Mouse (Mus musculus): Measurements from ENCODE around the gene Smurf1. TPM values are rescaled to one million over a fixed set of nuclear protein-coding genes. Genes with fewer than 3 reads are reported as not detected.

The Smurf1 gene
- polyA plus RNA-seq, 2 experiments: 1.2 to 1.5 TPM

DNA sequence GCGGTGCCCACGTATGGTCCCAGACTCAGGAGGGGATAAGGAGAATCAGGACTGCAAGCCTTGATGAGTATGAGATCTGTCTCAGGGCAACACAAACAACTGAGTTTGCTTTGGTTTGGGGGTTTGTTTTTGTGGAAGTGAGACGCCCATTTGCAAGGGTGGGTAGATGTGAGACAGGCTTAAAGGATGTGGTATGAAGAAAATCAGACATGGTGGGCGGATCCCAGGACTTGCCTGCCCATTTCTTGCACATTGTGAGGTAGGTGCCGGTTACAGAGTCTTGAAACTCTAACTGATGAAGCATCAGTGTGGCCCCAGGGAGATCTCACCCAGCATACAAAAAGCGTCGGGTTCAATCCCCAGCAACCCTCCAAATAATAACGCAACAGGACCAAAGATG is 45.9 kb downstream of the Smurf1 start:
- H3K4me2 ChIP-seq (ENCODE audit: low read depth): no peak overlapping the region

DNA sequence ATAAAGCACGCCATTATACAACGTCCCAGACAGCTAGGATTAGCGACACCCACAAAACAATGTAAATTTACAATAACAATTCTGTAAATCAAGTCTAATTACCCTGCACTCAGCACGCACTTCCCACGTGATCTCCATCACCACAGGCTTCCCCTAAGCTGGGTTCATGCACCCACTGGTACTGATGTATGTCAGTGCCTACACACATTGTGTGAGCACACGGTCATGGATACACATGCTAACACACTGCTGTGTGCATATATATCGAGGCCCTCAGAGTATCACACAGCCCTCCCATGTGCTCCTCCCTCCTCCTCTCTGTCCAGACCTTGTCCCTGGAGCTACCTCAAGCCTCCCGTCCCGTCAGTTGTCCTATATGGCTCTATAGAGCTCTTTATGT is 46.5 kb downstream of the Smurf1 start:
- Histone ChIP-seq H3K4me1 (replicated peaks; ENCODE audit: control insufficient read depth in 2 of 2, insufficient read depth in 2 of 2, low read length in 1 of 2) (peaks cover 0 to 9% of the 10 kb centered on the region in 2 experiments; a peak in 2 of 4 replicates), H3K9me3 (ENCODE audit: control insufficient read depth, low read length) (no peaks in the 10 kb centered on the region), H3K9ac (replicated peaks) (no peak overlapping the region), H3K4me3 (ENCODE audit: insufficient read depth in 1 of 2, low read depth in 2 of 2, low read length in 2 of 2) (no peak overlapping the region), H3K4me2 (ENCODE audit: low read depth) (no peak overlapping the region), H3K27ac (no peak overlapping the region), H3K36me3 (replicated peaks; ENCODE audit: control insufficient read depth, insufficient read depth, low read depth) (no peaks in the 10 kb centered on the region), H3K27me3 (ENCODE audit: control insufficient read depth, insufficient read depth, low read length) (no peaks in the 10 kb centered on the region)
- TF ChIP-seq EP300 (IDR thresholded peaks at IDR 0.05; ENCODE audit: low read depth) (no peak), CTCF (IDR thresholded peaks at IDR 0.05; ENCODE audit: low read depth) (no peak)
- no peak for ATAC-seq (ENCODE audit: insufficient read depth)
- no peak for DNase-seq (ENCODE audit: low read depth in 3 of 3, low spot score in 3 of 3)
- 70% methylated on average over 9 of the region's 9 CpGs for WGBS (ENCODE audit: insufficient replicate concordance)

More for the DNA sequence above, 45.9 kb downstream of the Smurf1 start:
- no peak overlapping the region for H3K27ac ChIP-seq
- 67% methylated on average over 8 of the region's 8 CpGs for WGBS (ENCODE audit: insufficient replicate concordance)
- no peak overlapping the region for H3K9ac ChIP-seq (replicated peaks)
- no peak overlapping the region for H3K4me3 ChIP-seq (ENCODE audit: insufficient read depth in 1 of 2, low read depth in 2 of 2, low read length in 2 of 2)
- H3K9me3 ChIP-seq (ENCODE audit: control insufficient read depth, low read length): no peaks in the 10 kb centered on the region
- no peak for TF ChIP-seq EP300 (IDR thresholded peaks at IDR 0.05; ENCODE audit: low read depth)
- no peak for TF ChIP-seq CTCF (IDR thresholded peaks at IDR 0.05; ENCODE audit: low read depth)
- no peak for DNase-seq (ENCODE audit: low read depth in 3 of 3, low spot score in 3 of 3)
- H3K4me1 ChIP-seq (replicated peaks; ENCODE audit: control insufficient read depth in 2 of 2, insufficient read depth in 2 of 2, low read length in 1 of 2): peaks cover 0 to 4% of the 10 kb centered on the region in 2 experiments; a peak in 1 of 4 replicates
- H3K27me3 ChIP-seq (ENCODE audit: control insufficient read depth, insufficient read depth, low read length): no peaks in the 10 kb centered on the region
- no peaks in the 10 kb centered on the region for H3K36me3 ChIP-seq (replicated peaks; ENCODE audit: control insufficient read depth, insufficient read depth, low read depth)
- ATAC-seq (ENCODE audit: insufficient read depth): no peak

DNA sequence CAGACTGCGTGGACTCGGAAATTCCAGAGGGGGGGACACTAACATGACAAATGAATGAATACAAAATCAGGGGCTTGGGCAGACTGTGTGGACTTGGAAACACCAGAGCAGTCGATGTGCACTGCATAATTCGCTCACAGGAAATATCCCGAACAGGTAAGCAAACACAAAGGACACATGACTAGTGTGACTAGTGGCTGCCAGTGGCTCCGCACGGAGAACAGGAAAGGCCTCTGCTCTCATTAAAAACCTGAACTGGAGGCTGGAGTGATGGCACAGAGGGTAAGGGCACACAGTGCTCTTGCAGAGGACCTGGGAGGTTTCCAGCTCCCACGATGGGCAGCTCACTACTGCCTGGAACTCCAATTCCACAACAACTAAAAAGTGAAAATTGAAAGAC is 47.4 kb downstream of the Smurf1 start:
- no peaks in the 10 kb centered on the region for H3K36me3 ChIP-seq (replicated peaks; ENCODE audit: control insufficient read depth, insufficient read depth, low read depth)
- H3K27ac ChIP-seq: no peak overlapping the region
- no peak for ATAC-seq (ENCODE audit: insufficient read depth)
- no peaks in the 10 kb centered on the region for H3K9me3 ChIP-seq (ENCODE audit: control insufficient read depth, low read length)
- TF ChIP-seq CTCF (IDR thresholded peaks at IDR 0.05; ENCODE audit: low read depth) (no peak), EP300 (IDR thresholded peaks at IDR 0.05; ENCODE audit: low read depth) (no peak)
- DNase-seq (ENCODE audit: low read depth in 3 of 3, low spot score in 3 of 3): no peak
- H3K9ac ChIP-seq (replicated peaks): no peak overlapping the region
- no peak overlapping the region for H3K4me2 ChIP-seq (ENCODE audit: low read depth)
- no peaks in the 10 kb centered on the region for H3K27me3 ChIP-seq (ENCODE audit: control insufficient read depth, insufficient read depth, low read length)
- no peak overlapping the region for H3K4me3 ChIP-seq (ENCODE audit: insufficient read depth in 1 of 2, low read depth in 2 of 2, low read length in 2 of 2)
- H3K4me1 ChIP-seq (replicated peaks; ENCODE audit: control insufficient read depth in 2 of 2, insufficient read depth in 2 of 2, low read length in 1 of 2): peaks cover 0 to 9% of the 10 kb centered on the region in 2 experiments; a peak in 2 of 4 replicates
- WGBS (ENCODE audit: insufficient replicate concordance): 65% methylated on average over 8 of the region's 8 CpGs

DNA sequence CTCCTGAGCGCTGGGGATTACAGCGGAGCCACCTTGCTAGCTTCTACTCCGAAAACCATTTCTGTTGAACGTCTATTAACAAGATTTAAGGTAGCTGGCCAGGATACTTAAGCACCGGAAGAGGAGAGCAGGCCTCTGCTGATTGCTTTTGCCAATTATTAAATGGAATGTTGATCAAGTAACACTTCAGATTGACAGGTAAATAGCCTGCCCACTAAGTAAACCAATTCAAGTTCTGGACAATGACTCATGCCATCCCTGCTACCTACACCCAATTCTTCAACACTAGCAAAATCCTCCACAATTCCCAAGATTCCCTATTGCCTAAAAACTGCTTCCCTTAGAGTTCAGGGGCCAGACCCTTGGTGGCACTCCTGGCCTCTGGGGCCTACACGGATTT is 48.5 kb downstream of the Smurf1 start:
- WGBS (ENCODE audit: insufficient replicate concordance): 74% methylated on average over 6 of the region's 6 CpGs
- no peak for ATAC-seq (ENCODE audit: insufficient read depth)

DNA sequence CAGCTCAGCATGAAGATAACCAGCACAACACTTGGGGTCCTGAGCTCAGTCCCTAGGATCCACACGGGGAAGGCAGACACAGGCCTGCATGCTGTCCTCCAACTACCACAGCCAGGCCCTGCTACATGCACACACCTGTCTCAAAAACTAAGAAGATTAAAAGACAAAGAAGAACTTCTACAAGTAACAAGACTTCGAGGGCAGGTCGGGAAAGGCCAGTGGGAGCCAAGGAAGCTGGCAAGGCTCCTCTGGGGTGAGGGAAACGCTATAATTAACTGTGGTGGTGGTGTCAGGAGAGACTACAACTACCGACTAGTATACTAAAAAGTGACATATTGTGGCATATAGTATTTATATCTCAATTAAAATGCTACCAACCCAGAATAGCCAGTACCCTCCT is 49.8 kb downstream of the Smurf1 start:
- DNase-seq (ENCODE audit: low read depth in 3 of 3, low spot score in 3 of 3) (no peak), ATAC-seq (ENCODE audit: insufficient read depth) (no peak)
- 69% methylated on average over 5 of the region's 5 CpGs for WGBS (ENCODE audit: insufficient replicate concordance)
- no peaks in the 10 kb centered on the region for H3K36me3 ChIP-seq (replicated peaks; ENCODE audit: control insufficient read depth, insufficient read depth, low read depth)
- H3K27ac ChIP-seq: no peak overlapping the region
- H3K27me3 ChIP-seq (ENCODE audit: control insufficient read depth, insufficient read depth, low read length): no peaks in the 10 kb centered on the region
- no peaks in the 10 kb centered on the region for H3K9me3 ChIP-seq (ENCODE audit: control insufficient read depth, low read length)
- peaks cover 0 to 9% of the 10 kb centered on the region in 2 experiments; a peak in 2 of 4 replicates for H3K4me1 ChIP-seq (replicated peaks; ENCODE audit: control insufficient read depth in 2 of 2, insufficient read depth in 2 of 2, low read length in 1 of 2)
- H3K9ac ChIP-seq (replicated peaks): no peak overlapping the region
- H3K4me3 ChIP-seq (ENCODE audit: insufficient read depth in 1 of 2, low read depth in 2 of 2, low read length in 2 of 2): no peak overlapping the region
- TF ChIP-seq EP300 (IDR thresholded peaks at IDR 0.05; ENCODE audit: low read depth) (no peak), CTCF (IDR thresholded peaks at IDR 0.05; ENCODE audit: low read depth) (no peak)
- H3K4me2 ChIP-seq (ENCODE audit: low read depth): no peak overlapping the region

More for the DNA sequence above, 48.5 kb downstream of the Smurf1 start:
- H3K27ac ChIP-seq: no peak overlapping the region
- no peak overlapping the region for H3K4me2 ChIP-seq (ENCODE audit: low read depth)
- H3K36me3 ChIP-seq (replicated peaks; ENCODE audit: control insufficient read depth, insufficient read depth, low read depth): no peaks in the 10 kb centered on the region
- H3K4me3 ChIP-seq (ENCODE audit: insufficient read depth in 1 of 2, low read depth in 2 of 2, low read length in 2 of 2): no peak overlapping the region
- no peak overlapping the region for H3K9ac ChIP-seq (replicated peaks)
- no peak for TF ChIP-seq EP300 (IDR thresholded peaks at IDR 0.05; ENCODE audit: low read depth)
- no peak for TF ChIP-seq CTCF (IDR thresholded peaks at IDR 0.05; ENCODE audit: low read depth)
- H3K27me3 ChIP-seq (ENCODE audit: control insufficient read depth, insufficient read depth, low read length): no peaks in the 10 kb centered on the region
- peaks cover 0 to 9% of the 10 kb centered on the region in 2 experiments; a peak in 2 of 4 replicates for H3K4me1 ChIP-seq (replicated peaks; ENCODE audit: control insufficient read depth in 2 of 2, insufficient read depth in 2 of 2, low read length in 1 of 2)
- DNase-seq (ENCODE audit: low read depth in 3 of 3, low spot score in 3 of 3): no peak
- H3K9me3 ChIP-seq (ENCODE audit: control insufficient read depth, low read length): no peaks in the 10 kb centered on the region

Measured in liver, embryonic 14.5 days (tissue).